Mouse (Mus musculus): ENCODE data around the gene Misp. TPM values are rescaled to one million over a fixed set of nuclear protein-coding genes. Genes with fewer than 3 reads are reported as not detected.

Misp gene
- polyA plus RNA-seq, 1 experiment: 4.0 TPM

GRCm38 (mm10) chr10:79874290-79874862 lies 53.6 kb downstream of the Misp start, which contains the start of the genes Prtn3 and Plppr3:
Gene Prtn3, plus strand, starts transcription at chr10:79874476.
Gene Plppr3, minus strand, starts transcription at chr10:79874634.
- H3K4me1 ChIP-seq (ENCODE audit: control insufficient read depth, insufficient read depth, low read length): peaks cover 7% of the 10 kb centered on the region
- WGBS: 2% methylated on average over 57 of the region's 57 CpGs
- H3K4me3 ChIP-seq (replicated peaks; ENCODE audit: extremely low read depth, low read depth, low read length): peak within 1 kb of the TSS; percentile 57
- no peak for TF ChIP-seq POLR2A (IDR thresholded peaks at IDR 0.05; ENCODE audit: borderline replicate concordance, extremely low read depth, low read depth, low read length)
- no peak for TF ChIP-seq CTCF (IDR thresholded peaks at IDR 0.05; ENCODE audit: insufficient read depth, low read length)
- DNase-seq: no peak

- H3K4me3 ChIP-seq (replicated peaks; ENCODE audit: extremely low read depth, low read depth, low read length): no peak overlapping the region
- DNase-seq: no peak
- 68% methylated on average over 1 of the region's 1 CpGs for WGBS
- H3K4me1 ChIP-seq (ENCODE audit: control insufficient read depth, insufficient read depth, low read length): peaks cover 10% of the 10 kb centered on the region
- no peak for TF ChIP-seq CTCF (IDR thresholded peaks at IDR 0.05; ENCODE audit: insufficient read depth, low read length)
- no peak for TF ChIP-seq POLR2A (IDR thresholded peaks at IDR 0.05; ENCODE audit: borderline replicate concordance, extremely low read depth, low read depth, low read length)
These were observed 56.4 kb downstream of the Misp start for GRCm38 (mm10) chr10:79877174-79877573.

- Histone ChIP-seq H3K4me3 (replicated peaks; ENCODE audit: extremely low read depth, low read depth, low read length) (no peak overlapping the region), H3K4me1 (ENCODE audit: control insufficient read depth, insufficient read depth, low read length) (peaks cover 10% of the 10 kb centered on the region)
- no peak for TF ChIP-seq POLR2A (IDR thresholded peaks at IDR 0.05; ENCODE audit: borderline replicate concordance, extremely low read depth, low read depth, low read length)
- no peak for TF ChIP-seq CTCF (IDR thresholded peaks at IDR 0.05; ENCODE audit: insufficient read depth, low read length)
- DNase-seq: no peak
- 23% methylated on average over 12 of the region's 12 CpGs for WGBS
These were observed 57.0 kb downstream of the Misp start for GRCm38 (mm10) chr10:79877757-79878156.

- TF ChIP-seq CTCF (IDR thresholded peaks at IDR 0.05; ENCODE audit: insufficient read depth, low read length) (no peak), POLR2A (IDR thresholded peaks at IDR 0.05; ENCODE audit: borderline replicate concordance, extremely low read depth, low read depth, low read length) (no peak)
- Histone ChIP-seq H3K4me1 (ENCODE audit: control insufficient read depth, insufficient read depth, low read length) (peaks cover 11% of the 10 kb centered on the region), H3K4me3 (replicated peaks; ENCODE audit: extremely low read depth, low read depth, low read length) (no peak overlapping the region)
- DNase-seq: no peak
- WGBS: 53% methylated on average over 3 of the region's 3 CpGs
These were observed 58.7 kb downstream of the Misp start for GRCm38 (mm10) chr10:79879527-79879926.

Other genes starting within 250 kb of the Misp start
- not detected in 2 replicates for gene Theg, start 233.7 kb upstream of the Misp start, polyA plus RNA-seq (2012; rRNA removed)
- not detected in 2 replicates for gene C2cd4c, start 207.0 kb upstream of the Misp start, polyA plus RNA-seq (2012; rRNA removed)
- gene Shc2, start 183.1 kb upstream of the Misp start, polyA plus RNA-seq (2012; rRNA removed): 2.4 and 2.7 TPM in 2 replicates
- not detected in 2 replicates for gene Odf3l2, start 175.3 kb upstream of the Misp start, polyA plus RNA-seq (2012; rRNA removed)
- gene Madcam1, start 156.4 kb upstream of the Misp start, polyA plus RNA-seq (2012; rRNA removed): 0.13 TPM in 1 of 2 replicates, not detected in the other
- gene Tpgs1, start 151.6 kb upstream of the Misp start, polyA plus RNA-seq (2012; rRNA removed): 70.4 and 84.7 TPM in 2 replicates
- 112 and 121 TPM in 2 replicates for gene Cdc34, start 138.8 kb upstream of the Misp start, polyA plus RNA-seq (2012; rRNA removed)
- gene Gzmm, start 132.0 kb upstream of the Misp start, polyA plus RNA-seq (2012; rRNA removed): 1.5 and 1.6 TPM in 2 replicates
- gene Bsg, start 116.5 kb upstream of the Misp start, polyA plus RNA-seq (2012; rRNA removed): 684 and 692 TPM in 2 replicates
- 3.0 and 3.9 TPM in 2 replicates for gene Hcn2, start 104.4 kb upstream of the Misp start, polyA plus RNA-seq (2012; rRNA removed)
- 42.0 and 46.2 TPM in 2 replicates for gene Polrmt, start 74.4 kb upstream of the Misp start, polyA plus RNA-seq (2012; rRNA removed)
- 0.10 and 1.0 TPM in 2 replicates for gene Fgf22, start 65.9 kb upstream of the Misp start, polyA plus RNA-seq (2012; rRNA removed)
- 103 and 134 TPM in 2 replicates for gene Rnf126, start 54.0 kb upstream of the Misp start, polyA plus RNA-seq (2012; rRNA removed)
- 65.8 and 72.7 TPM in 2 replicates for gene Fstl3, start 43.7 kb upstream of the Misp start, polyA plus RNA-seq (2012; rRNA removed)
- 0.20 TPM in 1 of 2 replicates, not detected in the other for gene Prss57, start 30.0 kb upstream of the Misp start, polyA plus RNA-seq (2012; rRNA removed)
- 34.2 and 38.5 TPM in 2 replicates for gene Palm, start 27.4 kb upstream of the Misp start, polyA plus RNA-seq (2012; rRNA removed)
- gene Ptbp1, start 33.4 kb downstream of the Misp start, polyA plus RNA-seq (2012; rRNA removed): 224 and 265 TPM in 2 replicates
- 3.6 and 5.0 TPM in 2 replicates for gene Prtn3, start 53.5 kb downstream of the Misp start, polyA plus RNA-seq (2012; rRNA removed)
- gene Plppr3, start 53.6 kb downstream of the Misp start, polyA plus RNA-seq (2012; rRNA removed): 8.4 and 8.9 TPM in 2 replicates
- 0.11 and 0.85 TPM in 2 replicates for gene Elane, start 65.3 kb downstream of the Misp start, polyA plus RNA-seq (2012; rRNA removed)
- gene Cfd, start 69.9 kb downstream of the Misp start, polyA plus RNA-seq (2012; rRNA removed): 297 and 1,797 TPM in 2 replicates
- 76.2 and 79.1 TPM in 2 replicates for gene Med16, start 87.9 kb downstream of the Misp start, polyA plus RNA-seq (2012; rRNA removed)
- not detected in 2 replicates for gene Gm26602, start 89.9 kb downstream of the Misp start, polyA plus RNA-seq (2012; rRNA removed)
- gene Kiss1r, start 96.0 kb downstream of the Misp start, polyA plus RNA-seq (2012; rRNA removed): 20.9 and 24.4 TPM in 2 replicates
- gene R3hdm4, start 100.2 kb downstream of the Misp start, polyA plus RNA-seq (2012; rRNA removed): 129 and 162 TPM in 2 replicates
- gene Arid3a, start 106.1 kb downstream of the Misp start, polyA plus RNA-seq (2012; rRNA removed): 7.8 and 8.6 TPM in 2 replicates
- 33.5 and 35.5 TPM in 2 replicates for gene Wdr18, start 139.2 kb downstream of the Misp start, polyA plus RNA-seq (2012; rRNA removed)
- 0.33 TPM in 1 of 2 replicates, not detected in the other for gene Grin3b, start 149.7 kb downstream of the Misp start, polyA plus RNA-seq (2012; rRNA removed)
- gene Tmem259, start 163.3 kb downstream of the Misp start, polyA plus RNA-seq (2012; rRNA removed): 294 and 318 TPM in 2 replicates
- gene Cnn2, start 167.6 kb downstream of the Misp start, polyA plus RNA-seq (2012; rRNA removed): 387 and 395 TPM in 2 replicates
- gene Abca7, start 175.5 kb downstream of the Misp start, polyA plus RNA-seq (2012; rRNA removed): 31.4 and 38.2 TPM in 2 replicates
- 102 and 103 TPM in 2 replicates for gene Arhgap45, start 195.7 kb downstream of the Misp start, polyA plus RNA-seq (2012; rRNA removed)
- 199 and 208 TPM in 2 replicates for gene Polr2e, start 218.8 kb downstream of the Misp start, polyA plus RNA-seq (2012; rRNA removed)
- 581 and 623 TPM in 2 replicates for gene Gpx4, start 226.2 kb downstream of the Misp start, polyA plus RNA-seq (2012; rRNA removed)